Mouse (Mus musculus): ENCODE measurements around the gene Sart3.

DNA sequence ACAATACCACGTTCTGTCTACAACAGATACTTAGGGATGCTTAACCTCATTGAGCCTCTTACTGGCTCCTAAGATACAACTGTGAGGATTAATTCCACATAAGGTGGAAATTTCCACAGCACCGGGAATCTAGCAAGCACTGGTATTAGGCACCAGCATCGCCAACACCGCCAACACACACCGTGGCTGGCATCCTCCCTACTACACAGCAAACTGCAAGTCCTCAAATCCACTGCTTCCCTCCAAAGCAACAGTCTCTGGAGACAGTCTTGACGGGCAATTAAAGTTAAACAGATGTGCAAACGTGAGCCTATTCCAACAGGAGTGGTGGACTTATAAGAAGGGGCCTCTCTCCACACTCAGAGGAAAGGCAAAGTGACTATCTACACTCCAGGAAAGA is 8.9 kb upstream of the Sart3 start:
- TF ChIP-seq POLR2A (IDR thresholded peaks at IDR 0.05; ENCODE audit: insufficient read length, low read depth) = no peak
- no peak for TF ChIP-seq USF1 (IDR thresholded peaks at IDR 0.05; ENCODE audit: low read depth)
- TF ChIP-seq MYOG (IDR thresholded peaks at IDR 0.05; ENCODE audit: control insufficient read depth in 1 of 3, insufficient read depth in 1 of 3, insufficient read length in 2 of 3, low read depth in 2 of 3) = no peak
- no peak for TF ChIP-seq CEBPB (IDR thresholded peaks at IDR 0.05; ENCODE audit: insufficient read depth, poor library complexity, severe bottlenecking)
- TF ChIP-seq MYOD1 (IDR thresholded peaks at IDR 0.05; ENCODE audit: control insufficient read depth in 1 of 3, insufficient read length in 2 of 3, low read depth in 2 of 3) = no peak
- no peak for TF ChIP-seq POLR2AphosphoS2 (IDR thresholded peaks at IDR 0.05; ENCODE audit: insufficient read length, low read depth)
- TF ChIP-seq SRF (IDR thresholded peaks at IDR 0.05; ENCODE audit: control insufficient read depth, insufficient read length, low read depth) = no peak
- no peak for TF ChIP-seq E2F4 (IDR thresholded peaks at IDR 0.05; ENCODE audit: insufficient read depth)
- TF ChIP-seq REST (IDR thresholded peaks at IDR 0.05; ENCODE audit: insufficient read depth, insufficient read length) = no peak
- no peak for TF ChIP-seq TCF12 (IDR thresholded peaks at IDR 0.05; ENCODE audit: insufficient read depth, poor library complexity, severe bottlenecking)
- TF ChIP-seq MAX (IDR thresholded peaks at IDR 0.05; ENCODE audit: low read depth) = no peak
